Mouse (Mus musculus) left cerebral cortex, postnatal 25 days (tissue): ENCODE data around the gene Prrg4. TPM values are rescaled to one million over a fixed set of nuclear protein-coding genes. Genes with fewer than 3 reads are reported as not detected.
A peak's percentile ranks its signal among the peaks of the same experiment; 100 is the strongest.
"Not testable (repeated sequence)": the region's sequence is repeated elsewhere in the genome, so short reads cannot be mapped to it uniquely, and the experiment has no call there.

Experiments
- DNase-seq, 2 experiments: peaks; one replicate each; pipeline ENCODE4 v3.0.0; 2022; ENCODE audit warnings: low spot score in 2 of 2, mixed read lengths in 1 of 2
- intact Hi-C: fragments of 180-260 bp; cut with DNase I; formaldehyde crosslinking; loops from one replicate; pipeline ENCODE4 v1.15.1; 2025
- total RNA-seq, 2 experiments: library from RNA; stranded (reverse); gene quantifications; 2 replicates each; pipeline ENCODE4 v1.2.3; 2021

Prrg4 gene
- total RNA-seq, 2 experiments from 2014 or later = 0.25 to 0.48 TPM

DNA sequence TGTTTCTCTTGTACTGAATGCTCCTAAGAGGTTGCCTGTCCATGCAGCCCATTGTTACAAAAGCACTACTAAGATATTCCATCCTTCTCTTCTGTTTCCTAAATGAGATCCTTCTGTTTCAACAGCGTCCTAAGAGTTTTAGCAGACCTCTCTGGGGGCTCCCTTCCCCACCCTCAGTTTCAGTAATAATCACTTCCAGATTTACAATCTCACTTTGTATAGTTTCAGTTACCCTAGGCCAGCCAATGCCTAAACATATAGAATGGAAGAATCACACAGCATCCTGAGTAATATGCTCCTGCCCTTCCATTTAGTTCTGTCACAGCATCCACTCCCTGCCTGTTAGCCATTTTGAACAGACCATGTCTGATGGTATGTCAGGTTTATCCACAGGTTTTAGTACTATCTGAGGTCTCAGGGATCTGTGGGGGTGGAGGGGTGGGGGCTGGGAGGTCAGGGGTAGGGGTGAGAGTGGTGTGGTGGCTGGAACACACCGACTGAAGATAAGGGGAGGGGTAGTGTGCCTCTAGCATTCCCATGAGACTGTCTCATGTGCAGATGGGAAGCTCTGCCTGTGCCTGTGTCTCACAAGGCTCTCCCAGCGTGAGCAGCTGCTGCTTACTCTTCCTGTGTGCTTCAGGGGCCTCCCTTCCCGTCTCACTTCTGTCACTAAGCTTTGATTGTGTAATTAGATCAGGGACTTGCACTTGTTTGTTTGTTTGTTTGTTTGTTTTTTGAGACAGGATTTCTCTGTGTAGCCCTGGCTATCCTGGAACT is 2.9 kb downstream of the Prrg4 start:
- DNase-seq = no peak
- intact Hi-C loops = no loop called here

DNA sequence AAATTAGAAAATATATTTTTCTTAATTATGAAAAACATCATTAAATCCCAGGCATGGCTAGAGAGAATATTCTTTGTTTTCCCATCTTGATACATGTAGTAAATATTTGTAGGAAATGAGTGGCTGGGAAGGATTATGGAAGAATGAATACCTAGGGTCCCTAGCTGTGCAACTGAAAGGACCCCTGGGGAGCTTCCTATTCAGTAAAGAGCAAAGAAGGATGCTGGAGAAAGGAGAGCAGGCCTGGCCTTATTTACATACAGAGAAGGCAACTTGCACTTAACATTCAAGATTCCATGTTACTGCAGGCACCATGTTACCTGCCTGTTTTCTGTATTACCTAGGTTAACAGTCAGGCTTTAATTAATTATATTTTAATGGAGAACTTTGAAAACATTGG is 7.1 kb downstream of the Prrg4 start:
- intact Hi-C loops = no loop called here
- no peak for DNase-seq

DNA sequence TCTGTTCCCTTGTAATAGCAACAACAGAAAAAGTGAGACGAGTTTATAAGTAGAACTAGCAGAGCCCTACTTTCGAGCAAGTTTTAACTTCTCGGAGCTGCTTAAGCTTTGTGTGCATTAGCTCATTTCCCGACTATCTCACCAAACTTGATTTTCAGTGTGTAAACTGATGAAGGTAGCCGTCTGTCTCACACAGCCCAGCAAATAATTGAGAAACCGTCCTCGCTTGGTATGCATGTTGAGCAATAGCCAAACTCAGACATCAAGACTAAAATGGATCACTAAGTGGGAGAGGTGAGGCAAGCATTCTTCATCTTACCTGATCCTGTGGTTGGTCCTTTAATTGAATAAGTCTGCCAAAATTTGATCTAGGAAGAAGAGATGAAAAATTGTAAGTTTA is 7.9 kb downstream of the Prrg4 start:
- intact Hi-C loops = no loop called here
- DNase-seq = no peak

DNA sequence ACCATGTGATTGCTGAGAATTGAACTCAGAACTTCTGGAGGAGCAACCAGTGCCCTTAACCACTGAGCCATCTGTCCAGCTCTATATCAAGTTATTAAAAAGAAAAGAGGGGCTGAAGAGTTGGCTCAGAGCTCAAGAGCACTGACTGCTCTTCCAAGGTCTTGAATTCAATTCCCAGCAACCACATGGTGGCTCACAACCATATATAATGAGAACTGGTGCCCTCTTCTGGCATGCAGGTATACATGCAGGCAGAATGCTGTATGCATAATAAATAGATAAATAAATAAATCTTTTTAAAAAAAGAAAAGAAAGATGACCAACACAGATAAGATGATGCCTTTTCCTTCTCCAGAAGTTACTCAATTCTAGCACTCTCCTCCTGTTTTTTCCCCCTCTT is 8.7 kb downstream of the Prrg4 start:
- no peak for DNase-seq
- intact Hi-C loops = no loop called here

DNA sequence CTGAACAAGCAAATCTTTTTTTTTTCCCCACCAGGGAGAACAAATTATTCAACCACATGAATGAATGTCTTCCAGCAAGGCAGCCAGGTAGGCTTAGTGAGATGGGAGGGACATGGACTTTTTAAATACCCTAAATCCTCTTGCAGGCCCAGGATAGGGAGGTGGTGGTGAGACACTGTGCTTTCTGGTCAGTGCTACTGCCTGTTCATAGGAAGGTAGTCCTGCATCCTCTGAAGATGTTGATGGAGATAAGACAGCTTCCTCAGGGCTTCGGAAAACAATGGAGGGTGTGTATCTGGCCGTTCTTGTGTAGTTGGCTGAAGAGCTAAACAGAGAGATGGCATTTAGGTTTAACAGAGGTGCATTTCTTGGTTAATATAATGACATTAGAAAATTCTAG is 17.2 kb downstream of the Prrg4 start:
- intact Hi-C loops = no loop called here

DNA sequence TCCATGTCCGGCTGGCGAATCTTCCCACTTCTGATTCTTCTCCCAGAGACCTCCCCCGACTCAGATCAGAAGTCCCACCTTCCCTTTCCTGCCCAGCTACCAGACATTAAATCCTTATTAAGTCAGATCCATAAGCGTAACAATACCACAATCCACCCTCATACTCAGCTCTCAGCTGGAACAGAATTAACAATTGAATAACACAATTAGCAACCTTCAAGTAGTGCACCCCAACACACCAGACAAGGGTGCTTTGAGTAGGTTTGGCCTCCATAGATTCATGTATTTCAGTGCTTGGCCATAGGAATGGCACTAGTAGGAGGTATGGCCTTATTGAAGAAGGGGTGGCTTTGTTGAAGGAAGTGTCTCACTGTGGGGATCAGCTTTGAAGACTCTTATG is 23.5 kb downstream of the Prrg4 start:
- DNase-seq = no peak

More for the DNA sequence above, 17.2 kb downstream of the Prrg4 start:
- no peak for DNase-seq

DNA sequence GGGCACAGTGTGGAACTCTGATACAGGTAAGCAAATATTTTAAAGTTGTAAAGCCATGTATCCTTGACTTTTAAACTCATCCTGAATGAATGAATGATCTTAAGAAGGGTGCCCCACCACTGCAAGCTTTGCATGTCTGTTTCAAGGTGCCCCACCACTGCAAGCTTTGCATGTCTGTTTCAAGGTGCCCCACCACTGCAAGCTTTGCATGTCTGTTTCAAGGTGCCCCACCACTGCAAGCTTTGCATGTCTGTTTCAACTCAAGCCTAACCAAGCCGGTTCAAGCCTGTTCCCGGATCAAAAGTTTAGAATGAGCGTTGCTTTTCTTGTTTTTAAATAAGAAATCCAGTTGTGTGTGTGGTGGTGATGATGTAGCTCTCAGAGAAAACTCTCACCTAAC is 30.9 kb downstream of the Prrg4 start:
- intact Hi-C loops, DNase-seq: not testable (repeated sequence)

More for the DNA sequence above, 23.5 kb downstream of the Prrg4 start:
- intact Hi-C loops = no loop called here

DNA sequence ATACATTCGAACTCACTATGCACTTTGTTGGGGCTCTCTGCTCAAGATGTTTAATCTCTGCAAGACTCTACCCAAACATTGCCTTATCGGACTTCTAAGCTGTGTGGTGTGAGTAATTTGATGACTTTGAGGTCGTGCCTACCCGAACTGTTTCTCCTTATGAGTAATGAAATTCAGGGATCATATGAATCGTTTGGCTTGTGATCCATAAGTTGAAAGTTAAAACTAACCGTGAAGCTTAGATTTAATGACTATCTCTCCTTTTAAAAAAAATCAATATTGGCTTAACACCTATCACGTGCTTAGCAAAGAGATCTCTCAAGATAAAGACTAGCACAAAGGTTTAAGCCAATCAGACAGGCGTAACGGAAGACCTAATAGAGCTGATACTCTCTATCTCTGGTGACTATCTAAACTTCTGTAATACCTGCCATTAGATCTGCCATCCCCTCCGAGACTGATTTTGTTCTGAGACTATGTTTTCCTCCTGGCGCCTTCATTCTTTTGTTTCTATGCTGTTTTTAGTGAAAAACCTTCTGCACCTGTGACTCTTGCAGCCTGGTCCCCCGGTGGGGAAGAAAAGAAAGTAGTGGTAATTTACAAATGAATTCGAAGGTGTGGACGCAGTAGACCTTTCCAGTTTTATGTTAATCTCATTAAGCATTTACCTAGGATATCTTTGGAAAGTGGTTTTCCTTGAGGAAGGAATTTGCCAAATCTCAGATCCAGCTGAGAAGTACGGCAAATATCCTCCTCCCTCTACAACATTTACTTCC is 31.9 kb downstream of the Prrg4 start:
- intact Hi-C loops = no loop called here
- no peak for DNase-seq

DNA sequence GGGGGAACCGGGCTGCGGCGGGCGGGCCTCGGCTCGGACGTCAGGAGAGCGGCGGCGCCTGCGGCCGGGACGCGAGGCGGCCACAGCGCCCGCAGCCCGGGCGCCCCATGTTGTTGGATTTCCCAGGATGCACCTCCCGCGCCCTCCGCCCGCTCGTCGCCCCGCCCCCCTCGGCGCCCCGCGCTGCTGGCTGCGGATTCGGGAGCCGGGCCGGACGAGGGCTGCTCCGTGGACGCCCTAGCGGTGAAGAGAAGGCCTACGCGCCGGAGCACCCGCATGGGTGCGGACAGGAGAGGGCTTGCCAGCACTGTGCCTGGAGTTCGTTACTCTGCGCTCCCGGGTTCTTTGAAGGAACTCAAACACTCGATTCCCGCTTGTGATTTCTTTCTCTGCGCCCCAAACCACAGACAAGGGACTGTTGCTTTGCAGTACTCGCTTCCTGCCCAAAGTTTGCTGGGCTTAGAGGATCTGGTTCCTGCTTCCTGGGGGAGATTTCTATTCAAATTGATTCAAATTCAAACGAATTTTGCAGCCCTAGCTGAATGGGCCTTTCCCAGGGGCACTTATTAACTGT is 32.7 kb downstream of the Prrg4 start:
- intact Hi-C loops = no loop called here
- peak; percentile 86 to 87 for DNase-seq

DNA sequence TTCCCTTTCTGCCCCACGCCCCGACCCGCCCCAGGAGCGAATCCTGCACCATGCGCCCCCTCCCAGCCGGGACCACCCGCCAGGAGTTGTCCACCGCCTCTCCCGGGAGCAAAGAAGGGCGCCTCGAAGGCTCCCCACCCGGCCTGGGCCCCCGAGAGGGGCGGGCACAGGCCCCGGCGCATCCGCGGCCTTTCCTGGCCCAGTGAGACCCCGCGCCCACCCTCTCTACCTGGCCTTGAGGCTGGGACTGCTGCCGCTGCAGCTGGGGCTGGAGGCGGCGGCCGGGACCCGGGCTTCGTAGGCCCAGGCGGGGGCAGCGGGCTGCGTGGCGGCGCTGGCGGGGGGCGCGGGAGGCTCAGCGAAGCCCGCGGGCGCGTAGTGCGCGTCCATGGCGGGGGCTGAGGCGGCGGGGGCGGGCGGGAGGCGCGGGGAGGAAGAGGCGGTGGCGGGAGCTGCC is 33.3 kb downstream of the Prrg4 start, which contains the start of gene Qser1:
Gene Qser1 (minus strand): TSS at position 390 of the 457 bp plus-strand sequence.
- intact Hi-C loops = no loop called here
- DNase-seq = no peak

DNA sequence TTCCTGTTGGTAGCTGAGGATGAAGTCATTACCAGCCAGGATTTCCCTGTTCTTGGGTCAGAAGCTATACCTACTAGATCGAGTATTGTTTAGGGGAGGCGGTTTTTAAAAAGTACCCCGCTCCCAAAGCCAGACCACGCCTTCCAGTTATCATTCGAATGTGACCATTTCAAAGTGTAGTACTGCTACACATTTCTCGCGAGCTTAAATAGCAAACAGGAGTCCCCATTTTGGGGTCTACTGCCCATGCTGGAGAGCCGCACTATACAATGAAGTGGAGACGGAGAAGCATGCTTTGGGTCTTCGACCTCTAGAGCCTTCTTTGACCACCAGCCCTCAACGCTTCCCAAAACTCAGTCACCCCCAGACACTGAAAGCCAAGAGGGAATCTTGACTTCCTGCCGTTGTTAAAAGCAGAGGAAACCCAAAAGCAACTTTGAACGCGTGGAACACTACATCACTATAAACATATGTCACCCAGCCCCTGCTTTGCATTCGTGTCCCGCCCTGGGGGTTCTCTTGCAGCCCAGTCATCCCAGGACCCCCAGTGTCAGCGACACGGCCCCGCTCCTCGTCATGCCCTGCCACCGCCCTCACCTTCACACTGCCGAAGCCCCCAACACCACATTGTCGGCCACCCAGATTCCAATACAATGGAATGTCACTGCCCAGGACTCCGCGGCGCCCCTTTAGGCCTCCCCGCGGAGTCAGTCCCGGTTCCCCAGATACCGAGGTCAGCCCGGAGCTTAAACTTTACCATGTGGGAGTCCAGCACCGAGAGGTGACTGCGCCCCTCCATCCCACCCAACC is 33.9 kb downstream of the Prrg4 start:
- intact Hi-C loops = no loop called here
- DNase-seq = peak; percentile 22 to 26

DNA sequence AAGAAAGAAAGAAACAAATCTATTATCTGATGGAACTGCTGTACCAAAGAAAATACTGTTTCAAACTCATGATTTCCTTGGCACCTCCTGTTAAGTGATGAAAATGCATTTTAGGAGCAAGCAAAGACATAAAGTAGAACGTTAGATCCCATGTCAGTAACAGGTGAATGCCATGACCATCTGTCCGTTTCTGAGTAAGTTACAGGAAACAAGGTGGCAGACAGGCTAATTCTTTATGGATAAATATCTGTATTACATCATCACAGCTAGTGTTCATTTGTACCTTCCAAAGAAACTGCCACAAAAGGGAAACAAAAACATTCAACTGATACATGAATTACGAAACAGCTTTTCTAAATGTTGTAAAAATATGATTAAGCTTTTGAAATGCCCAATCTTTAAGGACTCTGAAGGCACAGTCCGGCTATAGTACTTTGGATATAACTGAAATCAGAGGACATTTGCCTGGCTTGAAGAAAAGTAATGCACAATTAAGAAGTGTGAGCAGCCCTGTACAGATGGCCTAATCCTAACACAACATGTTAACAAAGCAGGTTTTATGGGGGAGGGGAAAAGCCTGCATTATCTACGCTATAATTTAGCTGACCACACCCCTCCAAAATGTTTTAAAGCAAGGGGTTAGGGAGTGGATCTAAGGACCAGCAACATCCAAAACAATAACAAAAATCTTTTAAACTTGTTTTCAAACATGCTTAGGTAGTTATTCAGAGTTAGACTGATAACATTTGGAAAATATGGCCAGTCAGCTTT is 35.3 kb downstream of the Prrg4 start:
- intact Hi-C loops = no loop called here
- no peak for DNase-seq

DNA sequence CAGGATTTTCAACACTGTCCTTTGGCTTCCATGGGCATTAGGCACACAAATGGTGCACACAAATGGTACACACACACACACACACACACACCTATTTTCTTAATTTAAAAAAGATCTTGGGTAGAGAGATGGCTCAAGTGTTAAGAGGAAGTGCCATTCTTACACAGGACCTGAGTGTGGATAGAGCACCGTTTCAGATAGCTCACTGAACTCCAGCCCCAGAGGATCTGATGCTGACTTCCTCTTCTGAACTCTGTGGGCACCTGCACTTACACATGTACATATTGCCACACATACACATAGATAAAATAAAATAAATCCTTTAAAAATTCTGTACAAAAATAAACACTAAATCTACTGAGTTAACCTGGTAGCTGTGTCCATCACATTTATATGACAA is 44.2 kb downstream of the Prrg4 start:
- DNase-seq = no peak
- intact Hi-C loops = no loop called here

Other genes with a start within 250 kb of the Prrg4 start
- 10 to 100 TPM; 40.0 to 42.2 TPM for gene Tcp11l1, start 137.7 kb downstream of the Prrg4 start, total RNA-seq
- not detected for gene Pin1rt1, start 133.5 kb downstream of the Prrg4 start, total RNA-seq
- 1 to 10 TPM; 1.4 to 1.7 TPM for gene Depdc7, start 107.0 kb downstream of the Prrg4 start, total RNA-seq
- 1 to 10 TPM; 9.0 to 9.5 TPM for gene Qser1, start 33.1 kb downstream of the Prrg4 start, total RNA-seq
- not detected for gene Ccdc73, start 17.9 kb upstream of the Prrg4 start, total RNA-seq
- 10 to 100 TPM; 84.7 to 88.2 TPM for gene Eif3m, start 167.2 kb upstream of the Prrg4 start, total RNA-seq
- gene Gm11060, start 242.1 kb upstream of the Prrg4 start, total RNA-seq = not detected